In the genomic region with DNA sequence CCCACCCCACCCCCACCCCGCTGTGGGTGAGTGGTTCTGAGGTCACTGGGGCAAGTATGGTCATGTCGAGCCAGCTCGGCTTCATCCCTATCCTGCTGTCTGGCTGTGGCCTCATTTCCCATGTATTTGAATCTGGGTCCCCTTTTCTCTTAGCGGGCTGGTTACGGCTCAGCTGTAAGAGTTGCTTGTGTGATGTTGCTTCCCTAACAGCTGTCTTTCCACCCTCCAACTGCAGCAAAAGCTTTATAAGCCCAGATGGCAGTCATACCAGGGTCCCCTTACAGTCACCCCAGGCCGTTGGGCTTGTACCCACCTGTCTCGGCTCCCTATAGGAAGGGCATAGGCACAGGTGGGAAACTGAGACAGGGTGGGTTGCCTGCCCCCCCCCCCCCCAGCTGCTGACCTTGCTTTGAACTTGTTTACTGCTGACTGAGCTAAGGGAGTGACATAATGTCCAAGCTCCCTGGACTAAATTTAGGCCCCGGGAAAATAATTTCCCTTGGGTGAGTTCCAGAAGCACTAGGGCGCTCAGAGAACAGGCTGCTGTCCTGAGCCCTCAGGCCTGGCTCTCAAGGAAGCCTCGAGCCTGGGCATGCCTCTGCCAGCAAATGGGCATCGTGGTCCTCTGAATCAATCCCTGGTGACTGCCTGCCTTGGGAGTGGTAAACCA, we compare ENCODE assay signal across 8 mouse cellular contexts. TPM values are rescaled to one million over a fixed set of nuclear protein-coding genes. Genes with fewer than 3 reads are reported as not detected.
DNase-seq lines count a peak whose midpoint lies in the region; ATAC-seq and TF ChIP-seq lines count a peak whose summit lies in the region.
"Had no signal": no experiment of that assay in that cellular context is flagged by ENCODE, and none has a peak within 500 bp of the region (broad histone marks: within the 10 kb centered on the region; RNA-seq: fewer than 3 reads in every experiment).

No protein-coding gene starts in this region.

- H3K9ac ChIP-seq in ES-E14 (ENCODE audit: insufficient read depth, low read depth, low read length, poor library complexity, severe bottlenecking), result peak overlapping the region; percentile 49
- no peak overlapping the region for H3K9ac ChIP-seq in heart, embryonic 11.5 days (ENCODE audit: low read depth, low read length)
- H3K9ac ChIP-seq: hindbrain, embryonic 13.5 days had no signal

- H3K4me2 ChIP-seq in heart, embryonic 11.5 days, result no peak overlapping the region
- H3K4me2 ChIP-seq: hindbrain, embryonic 13.5 days had no signal

- no peak overlapping the region for H3K4me3 ChIP-seq in ES-E14 (ENCODE audit: insufficient read depth in 1 of 2, low read depth in 1 of 2, low read length in 2 of 2, poor library complexity in 1 of 2, severe bottlenecking in 1 of 2)
- no peak overlapping the region for H3K4me3 ChIP-seq in brown adipose tissue, adult 24 weeks (ENCODE audit: insufficient read depth, low read depth, low read length)
- no peak overlapping the region for H3K4me3 ChIP-seq in heart, embryonic 11.5 days (ENCODE audit: low read depth, low read length)
- H3K4me3 ChIP-seq: hindbrain, embryonic 13.5 days had no signal

- H3K36me3 ChIP-seq in ES-E14 (ENCODE audit: control insufficient read depth, insufficient read depth, low read length, poor library complexity, severe bottlenecking), result peaks cover 35% of the 10 kb centered on the region; the same call in 1 of the 2 replicates
- H3K36me3 ChIP-seq in heart, embryonic 11.5 days (ENCODE audit: control insufficient read depth, insufficient read depth, low read length), result peaks cover 6% of the 10 kb centered on the region; the same call in 1 of the 2 replicates

- peak overlapping the region; percentile 55 for H3K27ac ChIP-seq in ES-E14 (ENCODE audit: insufficient read depth, low read depth, low read length, poor library complexity, severe bottlenecking)
- peak overlapping the region; percentile 99 for H3K27ac ChIP-seq in brown adipose tissue, adult 24 weeks (replicated peaks; ENCODE audit: low read depth, low read length)
- peak overlapping the region; percentile 52 for H3K27ac ChIP-seq in heart, embryonic 11.5 days (ENCODE audit: low read depth, low read length)
- H3K27ac ChIP-seq: hindbrain, embryonic 13.5 days had no signal

- H3K9me3 ChIP-seq in ES-E14 (ENCODE audit: control insufficient read depth, insufficient read depth, low read depth, low read length), result no peaks in the 10 kb centered on the region
- H3K9me3 ChIP-seq in heart, embryonic 11.5 days (replicated peaks; ENCODE audit: control insufficient read depth, low read length), result no peaks in the 10 kb centered on the region
- H3K9me3 ChIP-seq: hindbrain, embryonic 13.5 days had no signal

- DNase-seq in ES-E14 (ENCODE audit: low read depth, low spot score), result no peak
- DNase-seq in kidney, postnatal 36 days, result peak; percentile 79 to 91
- no peak for DNase-seq in spleen, postnatal 14 days (ENCODE audit: low spot score in 2 of 2)
- DNase-seq in right cerebral cortex, postnatal 10 days (ENCODE audit: low spot score in 2 of 2), result no peak
- no peak for DNase-seq in spleen, postnatal 4 days (ENCODE audit: low spot score in 2 of 2)

- WGBS in heart, embryonic 11.5 days (ENCODE audit: insufficient replicate concordance), result 74% methylated on average over 11 of the region's 11 CpGs

- H3K4me1 ChIP-seq in ES-E14 (ENCODE audit: control insufficient read depth in 2 of 2, insufficient read depth in 2 of 2, low read length in 2 of 2, poor library complexity in 1 of 2), result peaks cover 0 to 28% of the 10 kb centered on the region in 2 experiments; a peak in 2 of 4 replicates
- peaks cover 13% of the 10 kb centered on the region for H3K4me1 ChIP-seq in brown adipose tissue, adult 24 weeks (ENCODE audit: control insufficient read depth, insufficient read depth, insufficient read length, low read length)
- peaks cover 10% of the 10 kb centered on the region for H3K4me1 ChIP-seq in heart, embryonic 11.5 days (ENCODE audit: control insufficient read depth, insufficient read depth, low read length)
- H3K4me1 ChIP-seq: hindbrain, embryonic 13.5 days had no signal

- in situ Hi-C loops in ES-E14 (cut with MboI; ENCODE audit: low sequenced_read_pairs in 2 of 2, unreplicated experiment in 2 of 2), result no loop called here

- H3K27me3 ChIP-seq in heart, embryonic 11.5 days (ENCODE audit: control insufficient read depth, insufficient read depth, low read length), result no peaks in the 10 kb centered on the region
- H3K27me3 ChIP-seq: hindbrain, embryonic 13.5 days had no signal

- peak; percentile 49; the same call in 1 of the 2 replicates for ATAC-seq in heart, embryonic 11.5 days (replicated peaks; ENCODE audit: insufficient number of reproducible peaks, low FRiP score, low TSS enrichment)

TF ChIP-seq in ES-E14, 5 proteins besides CTCF, POLR2A, EP300 and RAD21:
- TF ChIP-seq CHD2 (IDR thresholded peaks at IDR 0.05; ENCODE audit: low read depth, low read length) (no peak), ZNF384 (IDR thresholded peaks at IDR 0.05; ENCODE audit: low read depth, low read length) (no peak), MAFK (IDR thresholded peaks at IDR 0.05; ENCODE audit: insufficient read depth, low read depth, low read length) (no peak), ZC3H11A (IDR thresholded peaks at IDR 0.05; ENCODE audit: borderline replicate concordance, low read depth, low read length) (no peak), HCFC1 (IDR thresholded peaks at IDR 0.05; ENCODE audit: borderline replicate concordance, insufficient read depth, low read length) (no peak)

RNA-seq across cellular contexts. Expression of a gene that starts 20.8 kb away (rescaled TPM):
- total RNA-seq in ES-E14 (2012; rRNA removed), result 8.0 and 13.7 TPM in 2 replicates
- polyA plus RNA-seq in brown adipose tissue, adult 24 weeks (2012; ENCODE audit: insufficient read depth, insufficient read length, missing spikeins), result 9.7 and 9.8 TPM in 2 replicates
- polyA plus RNA-seq in heart, embryonic 11.5 days (2014; fragmentation: Nextera tagmentation; extraction: Ambion mirVana), result 15.2 and 16.2 TPM in 2 replicates

RNA-seq across cellular contexts. Expression of a gene that starts 30.2 kb away (rescaled TPM):
- total RNA-seq in ES-E14 (2012; rRNA removed), result 8.0 and 8.2 TPM in 2 replicates
- polyA plus RNA-seq in brown adipose tissue, adult 24 weeks (2012; ENCODE audit: insufficient read depth, insufficient read length, missing spikeins), result 7.8 and 8.2 TPM in 2 replicates
- 12.0 and 15.2 TPM in 2 replicates for polyA plus RNA-seq in heart, embryonic 11.5 days (2014; fragmentation: Nextera tagmentation; extraction: Ambion mirVana)

Comparison
In these comparisons a context has a peak if more than half of its experiments do, and no peak if none do; other contexts are left out.
1. DNase-seq: peak in kidney, postnatal 36 days (2 of 2); none in ES-E14 (single experiment), spleen, postnatal 14 days (0 of 2), right cerebral cortex, postnatal 10 days (0 of 2) and spleen, postnatal 4 days (0 of 2).
2. Peak in every context shown above with its lines, with median percentiles within 50 percentile points of each other: H3K27ac ChIP-seq.